Mouse (Mus musculus) ovary, adult 2 months (tissue): ENCODE measurements around the gene Lsm6. TPM values are rescaled to one million over a fixed set of nuclear protein-coding genes. Genes with fewer than 3 reads are reported as not detected.

Experiments
- polyA plus RNA-seq: library from polyadenylated mRNA; depleted of rRNA; stranded (reverse); fragments of >200 nt; gene quantifications from 2 replicates; pipeline ENCODE4 v1.2.3, GENCODE M21; 2012; rRNA removed

Lsm6 gene
- 3.9 and 5.1 TPM in 2 replicates for polyA plus RNA-seq

GRCm38 (mm10) chr8:78820673-78821310 is at the start of gene Lsm6:
Lsm6 (minus strand) TSS chr8:78821140.

Other genes starting within 250 kb of the Lsm6 start
- gene Zfp827, start 207.3 kb upstream of the Lsm6 start, polyA plus RNA-seq, result 36.9 and 40.6 TPM in 2 replicates